Mouse (Mus musculus): ENCODE data around the gene Sucla2.
A peak's percentile ranks its signal among the peaks of the same experiment; 100 is the strongest.
"Not testable (repeated sequence)": the region's sequence is repeated elsewhere in the genome, so short reads cannot be mapped to it uniquely, and the experiment has no call there.

Gene Sucla2

GRCm38 (mm10) chr14:73508630-73509395 is 16.3 kb upstream of the Sucla2 start:
- DNase-seq (ENCODE audit: low read depth in 2 of 2, low spot score in 2 of 2), result no peak

- DNase-seq (ENCODE audit: low read depth in 2 of 2, low spot score in 2 of 2), result peak; percentile 93 to 94
Measured at GRCm38 (mm10) chr14:73509765-73510423, 15.2 kb upstream of the Sucla2 start, which contains the start of gene Med4. TSS of gene Med4 (plus strand) at chr14:73510025.

- no peak for DNase-seq (ENCODE audit: low read depth in 2 of 2, low spot score in 2 of 2)
Measured at GRCm38 (mm10) chr14:73524136-73524535, 983 bp upstream of the Sucla2 start.

GRCm38 (mm10) chr14:73528661-73529060 is 3.5 kb downstream of the Sucla2 start:
- not testable (repeated sequence) for DNase-seq (ENCODE audit: low read depth in 2 of 2, low spot score in 2 of 2)

- no peak for DNase-seq (ENCODE audit: low read depth in 2 of 2, low spot score in 2 of 2)
Measured at GRCm38 (mm10) chr14:73533755-73534465, 8.8 kb downstream of the Sucla2 start.

GRCm38 (mm10) chr14:73535641-73536040 is 10.5 kb downstream of the Sucla2 start:
- DNase-seq (ENCODE audit: low read depth in 2 of 2, low spot score in 2 of 2), result no peak

- no peak for DNase-seq (ENCODE audit: low read depth in 2 of 2, low spot score in 2 of 2)
Measured at GRCm38 (mm10) chr14:73543781-73544180, 18.7 kb downstream of the Sucla2 start.

- no peak for DNase-seq (ENCODE audit: low read depth in 2 of 2, low spot score in 2 of 2)
Measured at GRCm38 (mm10) chr14:73547034-73547433, 21.9 kb downstream of the Sucla2 start.

- no peak for DNase-seq (ENCODE audit: low read depth in 2 of 2, low spot score in 2 of 2)
Measured at GRCm38 (mm10) chr14:73548051-73548450, 22.9 kb downstream of the Sucla2 start, which contains the start of gene Nudt15. TSS of gene Nudt15 (minus strand) at chr14:73548242.

- no peak for DNase-seq (ENCODE audit: low read depth in 2 of 2, low spot score in 2 of 2)
Measured at GRCm38 (mm10) chr14:73550291-73550690, 25.2 kb downstream of the Sucla2 start.

- no peak for DNase-seq (ENCODE audit: low read depth in 2 of 2, low spot score in 2 of 2)
Measured at GRCm38 (mm10) chr14:73550732-73551131, 25.6 kb downstream of the Sucla2 start.

- DNase-seq (ENCODE audit: low read depth in 2 of 2, low spot score in 2 of 2), result no peak
Measured at GRCm38 (mm10) chr14:73551164-73551563, 26.0 kb downstream of the Sucla2 start.

GRCm38 (mm10) chr14:73552341-73553121 is 27.4 kb downstream of the Sucla2 start:
- DNase-seq (ENCODE audit: low read depth in 2 of 2, low spot score in 2 of 2), result peak; percentile 85 to 90

- DNase-seq (ENCODE audit: low read depth in 2 of 2, low spot score in 2 of 2), result no peak
Measured at GRCm38 (mm10) chr14:73553122-73553696, 28.1 kb downstream of the Sucla2 start.

- not testable (repeated sequence) for DNase-seq (ENCODE audit: low read depth in 2 of 2, low spot score in 2 of 2)
Measured at GRCm38 (mm10) chr14:73569831-73570230, 44.7 kb downstream of the Sucla2 start.

- no peak for DNase-seq (ENCODE audit: low read depth in 2 of 2, low spot score in 2 of 2)
Measured at GRCm38 (mm10) chr14:73571143-73571542, 46.0 kb downstream of the Sucla2 start.

GRCm38 (mm10) chr14:73574053-73574452 is 48.9 kb downstream of the Sucla2 start:
- no peak for DNase-seq (ENCODE audit: low read depth in 2 of 2, low spot score in 2 of 2)

GRCm38 (mm10) chr14:73576336-73576735 is 51.2 kb downstream of the Sucla2 start:
- DNase-seq (ENCODE audit: low read depth in 2 of 2, low spot score in 2 of 2), result no peak

GRCm38 (mm10) chr14:73588080-73588479 is 63.0 kb downstream of the Sucla2 start:
- DNase-seq (ENCODE audit: low read depth in 2 of 2, low spot score in 2 of 2), result peak in 1 of 2 experiments; percentile 4

GRCm38 (mm10) chr14:73592166-73592565 is 67.0 kb downstream of the Sucla2 start:
- no peak for DNase-seq (ENCODE audit: low read depth in 2 of 2, low spot score in 2 of 2)

GRCm38 (mm10) chr14:73599720-73600119 is 74.6 kb downstream of the Sucla2 start:
- DNase-seq (ENCODE audit: low read depth in 2 of 2, low spot score in 2 of 2), result no peak
